Mouse (Mus musculus): ENCODE measurements around the gene Fam181a. TPM values are rescaled to one million over a fixed set of nuclear protein-coding genes. Genes with fewer than 3 reads are reported as not detected.

Fam181a gene
- polyA plus RNA-seq, 1 experiment from 2014 or later: 7.6 TPM

GRCm38 (mm10) chr12:103292366-103292765 lies 18.4 kb upstream of the Fam181a start:
- Histone ChIP-seq H3K27me3 (no peaks in the 10 kb centered on the region), H3K36me3 (ENCODE audit: poor library complexity, severe bottlenecking) (no peaks in the 10 kb centered on the region), H3K9ac (no peak overlapping the region), H3K4me3 (no peak overlapping the region), H3K4me1 (peaks cover 4% of the 10 kb centered on the region; the same call in 1 of the 2 replicates), H3K9me3 (replicated peaks) (no peaks in the 10 kb centered on the region), H3K4me2 (no peak overlapping the region), H3K27ac (no peak overlapping the region)
- 97% methylated on average over 3 of the region's 3 CpGs for WGBS
- ATAC-seq: no peak

DNA sequence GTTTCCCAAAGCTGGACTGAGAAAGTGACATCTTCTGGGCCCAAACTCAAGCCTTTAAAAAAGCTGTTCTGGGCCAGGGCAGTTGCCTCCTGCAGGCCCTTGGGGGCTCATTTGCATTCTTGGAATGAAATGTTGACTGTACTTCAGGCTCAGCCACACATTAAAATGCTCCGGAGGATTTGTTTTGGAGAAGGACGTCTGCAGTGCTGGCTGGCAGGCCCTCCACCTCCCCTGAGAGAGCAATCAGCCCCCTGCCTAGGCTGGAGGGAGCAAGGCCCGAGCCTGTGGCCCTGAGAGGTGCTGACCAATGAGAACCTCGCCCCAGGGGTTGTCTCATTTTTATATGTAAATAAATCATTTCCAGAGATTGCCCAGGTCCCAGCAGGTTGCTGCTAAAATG lies 14.5 kb upstream of the Fam181a start:
- no peak for ATAC-seq
- no peaks in the 10 kb centered on the region for H3K27me3 ChIP-seq
- WGBS: 13% methylated on average over 4 of the region's 4 CpGs

GRCm38 (mm10) chr12:103300493-103300892 lies 10.3 kb upstream of the Fam181a start:
- ATAC-seq: no peak
- H3K4me3 ChIP-seq: no peak overlapping the region
- H3K27me3 ChIP-seq: no peaks in the 10 kb centered on the region
- H3K9ac ChIP-seq: no peak overlapping the region
- H3K9me3 ChIP-seq (replicated peaks): no peaks in the 10 kb centered on the region
- no peak overlapping the region for H3K4me2 ChIP-seq
- H3K4me1 ChIP-seq: peaks cover 4% of the 10 kb centered on the region; the same call in 1 of the 2 replicates
- H3K27ac ChIP-seq: no peak overlapping the region
- no peaks in the 10 kb centered on the region for H3K36me3 ChIP-seq (ENCODE audit: poor library complexity, severe bottlenecking)
- WGBS: 81% methylated on average over 9 of the region's 9 CpGs

More for the DNA sequence above, 14.5 kb upstream of the Fam181a start:
- peaks cover 4% of the 10 kb centered on the region; the same call in 1 of the 2 replicates for H3K4me1 ChIP-seq
- no peaks in the 10 kb centered on the region for H3K36me3 ChIP-seq (ENCODE audit: poor library complexity, severe bottlenecking)
- H3K9me3 ChIP-seq (replicated peaks): no peaks in the 10 kb centered on the region
- no peak overlapping the region for H3K4me3 ChIP-seq
- no peak overlapping the region for H3K27ac ChIP-seq
- no peak overlapping the region for H3K4me2 ChIP-seq
- no peak overlapping the region for H3K9ac ChIP-seq

DNA sequence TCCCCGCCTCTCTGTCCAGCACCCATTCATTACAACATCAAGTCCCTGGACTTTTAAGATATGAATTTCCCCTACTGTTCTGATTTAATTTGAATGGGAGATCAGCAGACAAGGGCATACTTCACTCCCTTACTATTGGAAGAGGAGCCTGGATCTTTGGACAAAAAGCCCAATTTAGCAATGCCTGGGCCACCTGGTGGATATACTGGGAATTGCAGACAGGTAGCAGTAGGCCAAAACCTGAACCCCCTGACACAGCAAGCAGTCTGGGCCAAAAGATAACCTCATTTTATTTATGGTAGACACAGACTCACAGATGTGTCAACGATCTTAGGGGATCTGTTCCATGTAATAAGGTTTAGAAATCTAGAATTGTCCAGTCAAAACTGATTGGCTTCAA lies 9.1 kb upstream of the Fam181a start:
- Histone ChIP-seq H3K36me3 (ENCODE audit: poor library complexity, severe bottlenecking) (no peaks in the 10 kb centered on the region), H3K27ac (no peak overlapping the region), H3K9ac (no peak overlapping the region), H3K27me3 (no peaks in the 10 kb centered on the region), H3K4me1 (no peaks in the 10 kb centered on the region), H3K4me3 (no peak overlapping the region), H3K9me3 (replicated peaks) (no peaks in the 10 kb centered on the region), H3K4me2 (no peak overlapping the region)
- ATAC-seq: no peak
- WGBS: 44% methylated on average over 2 of the region's 2 CpGs

DNA sequence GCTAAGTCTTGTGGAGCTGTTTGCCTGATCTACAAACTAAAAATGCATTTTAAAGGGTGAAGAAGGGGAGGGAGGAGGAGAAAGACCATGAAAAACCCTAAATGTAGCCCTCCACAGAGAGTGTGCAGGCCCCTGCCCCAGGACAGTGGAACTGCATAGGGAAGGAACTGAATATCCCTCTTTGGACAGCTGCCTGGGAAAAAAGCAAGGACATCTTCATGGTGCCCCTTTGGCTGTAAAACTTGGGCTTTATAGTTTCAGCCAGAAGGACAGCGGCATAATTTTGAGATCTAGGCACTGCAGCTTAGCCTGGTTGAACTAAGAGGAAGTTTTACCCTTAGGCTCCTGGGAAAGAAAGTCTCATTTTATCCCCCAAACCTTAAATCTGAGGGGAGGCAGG lies 7.8 kb upstream of the Fam181a start:
- Histone ChIP-seq H3K4me3 (no peak overlapping the region), H3K27ac (no peak overlapping the region), H3K9ac (no peak overlapping the region), H3K9me3 (replicated peaks) (no peaks in the 10 kb centered on the region), H3K4me2 (no peak overlapping the region), H3K27me3 (no peaks in the 10 kb centered on the region), H3K4me1 (no peaks in the 10 kb centered on the region), H3K36me3 (ENCODE audit: poor library complexity, severe bottlenecking) (no peaks in the 10 kb centered on the region)
- WGBS: 97% methylated on average over 1 of the region's 1 CpGs
- no peak for ATAC-seq

GRCm38 (mm10) chr12:103306224-103306623 lies 4.6 kb upstream of the Fam181a start:
- H3K9ac ChIP-seq: no peak overlapping the region
- no peaks in the 10 kb centered on the region for H3K27me3 ChIP-seq
- no peaks in the 10 kb centered on the region for H3K36me3 ChIP-seq (ENCODE audit: poor library complexity, severe bottlenecking)
- no peaks in the 10 kb centered on the region for H3K4me1 ChIP-seq
- H3K4me3 ChIP-seq: no peak overlapping the region
- no peak overlapping the region for H3K27ac ChIP-seq
- peak; percentile 45; the same call in 1 of the 2 replicates for ATAC-seq
- 29% methylated on average over 2 of the region's 2 CpGs for WGBS
- H3K9me3 ChIP-seq (replicated peaks): 0 out of 2 replicates have a peak, but pooled peaks cover 4% of the 10 kb centered on the region
- no peak overlapping the region for H3K4me2 ChIP-seq

- Histone ChIP-seq H3K27ac (no peak overlapping the region), H3K36me3 (ENCODE audit: poor library complexity, severe bottlenecking) (no peaks in the 10 kb centered on the region), H3K9ac (no peak overlapping the region), H3K4me1 (no peaks in the 10 kb centered on the region), H3K4me3 (no peak overlapping the region), H3K9me3 (replicated peaks) (0 out of 2 replicates have a peak, but pooled peaks cover 4% of the 10 kb centered on the region), H3K4me2 (no peak overlapping the region), H3K27me3 (no peaks in the 10 kb centered on the region)
- WGBS: 30% methylated on average over 3 of the region's 3 CpGs
- 0 out of 2 replicates have a peak, but pooled peaks have one; percentile 33 for ATAC-seq
Observed at GRCm38 (mm10) chr12:103306720-103307119, 4.1 kb upstream of the Fam181a start.

DNA sequence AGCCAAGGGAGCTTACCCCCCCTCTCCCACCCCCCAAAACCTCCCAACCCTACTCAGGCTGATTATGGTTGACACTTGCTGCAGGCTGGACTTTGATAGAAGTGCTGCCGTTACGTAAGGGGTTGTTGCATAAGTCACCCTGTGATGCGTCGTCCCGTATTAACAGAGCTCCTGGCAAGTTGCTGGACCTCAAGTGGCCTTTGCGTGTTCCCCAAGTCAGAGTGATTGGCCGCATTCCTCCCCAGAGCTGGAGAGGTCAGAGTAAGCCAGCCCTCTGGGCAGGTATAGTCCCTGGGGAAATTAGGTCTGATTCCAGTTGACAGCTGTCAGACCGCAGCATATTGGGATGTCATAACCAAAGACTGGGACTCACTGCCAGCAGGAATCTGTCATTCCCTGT lies 1.1 kb downstream of the Fam181a start:
- Histone ChIP-seq H3K9ac (no peak overlapping the region), H3K4me1 (peaks cover 45% of the 10 kb centered on the region), H3K4me2 (no peak overlapping the region), H3K36me3 (ENCODE audit: poor library complexity, severe bottlenecking) (no peaks in the 10 kb centered on the region), H3K27me3 (no peaks in the 10 kb centered on the region), H3K9me3 (replicated peaks) (0 out of 2 replicates have a peak, but pooled peaks cover 4% of the 10 kb centered on the region), H3K27ac (no peak overlapping the region), H3K4me3 (no peak overlapping the region)
- no peak for ATAC-seq
- WGBS: 95% methylated on average over 8 of the region's 8 CpGs

GRCm38 (mm10) chr12:103313274-103313673 lies 2.5 kb downstream of the Fam181a start:
- WGBS: 44% methylated on average over 6 of the region's 6 CpGs
- Histone ChIP-seq H3K36me3 (ENCODE audit: poor library complexity, severe bottlenecking) (no peaks in the 10 kb centered on the region), H3K27me3 (no peaks in the 10 kb centered on the region), H3K9me3 (replicated peaks) (0 out of 2 replicates have a peak, but pooled peaks cover 4% of the 10 kb centered on the region), H3K27ac (peak overlapping the region; percentile 87), H3K9ac (peak overlapping the region; percentile 46), H3K4me2 (peak overlapping the region; percentile 72), H3K4me3 (0 out of 2 replicates have a peak overlapping the region, but pooled peaks have one; percentile 3), H3K4me1 (peaks cover 45% of the 10 kb centered on the region)
- peak; percentile 4; the same call in 1 of the 2 replicates for ATAC-seq

- H3K9me3 ChIP-seq (replicated peaks): 0 out of 2 replicates have a peak, but pooled peaks cover 4% of the 10 kb centered on the region
- H3K9ac ChIP-seq: peak overlapping the region; percentile 61
- WGBS: 4% methylated on average over 21 of the region's 21 CpGs
- H3K36me3 ChIP-seq (ENCODE audit: poor library complexity, severe bottlenecking): no peaks in the 10 kb centered on the region
- H3K4me2 ChIP-seq: peak overlapping the region; percentile 72
- no peaks in the 10 kb centered on the region for H3K27me3 ChIP-seq
- ATAC-seq: peak; percentile 68
- H3K4me3 ChIP-seq: peak overlapping the region; percentile 43
- peak overlapping the region; percentile 87 for H3K27ac ChIP-seq
- H3K4me1 ChIP-seq: peaks cover 45% of the 10 kb centered on the region
Observed at GRCm38 (mm10) chr12:103313871-103314639, 3.3 kb downstream of the Fam181a start.

- Histone ChIP-seq H3K9me3 (replicated peaks) (0 out of 2 replicates have a peak, but pooled peaks cover 4% of the 10 kb centered on the region), H3K27ac (peak overlapping the region; percentile 87), H3K9ac (peak overlapping the region; percentile 61), H3K4me2 (peak overlapping the region; percentile 72), H3K4me1 (peaks cover 45% of the 10 kb centered on the region), H3K4me3 (peak overlapping the region; percentile 43), H3K36me3 (ENCODE audit: poor library complexity, severe bottlenecking) (no peaks in the 10 kb centered on the region), H3K27me3 (no peaks in the 10 kb centered on the region)
- WGBS: 1% methylated on average over 25 of the region's 25 CpGs
- ATAC-seq: peak; percentile 80
Observed at GRCm38 (mm10) chr12:103314640-103315361, 4.0 kb downstream of the Fam181a start.
